Mouse (Mus musculus): ENCODE data around the gene Lyve1. TPM values are rescaled to one million over a fixed set of nuclear protein-coding genes. Genes with fewer than 3 reads are reported as not detected.

The Lyve1 gene
- total and polyA plus RNA-seq, 3 experiments, result 17.4 to 31.0 (median 28.0) TPM

- no peak overlapping the region; the same call in 1 of the 2 replicates for H3K27ac ChIP-seq
Observed at GRCm38 (mm10) chr7:110807460-110808030, 55.5 kb downstream of the Lyve1 start.

GRCm38 (mm10) chr7:110804266-110804665, 58.8 kb downstream of the Lyve1 start:
- 43% methylated on average over 3 of the region's 3 CpGs for WGBS
- Histone ChIP-seq H3K79me2 (replicated peaks; ENCODE audit: control insufficient read depth, insufficient read depth, low read length) (no peaks in the 10 kb centered on the region), H3K27me3 (ENCODE audit: control insufficient read depth, insufficient read depth, low read length) (no peaks in the 10 kb centered on the region), H3K9ac (ENCODE audit: low read depth, low read length) (no peak overlapping the region), H3K36me3 (ENCODE audit: control insufficient read depth, insufficient read depth, low read length) (no peaks in the 10 kb centered on the region; the same call in 1 of the 2 replicates), H3K4me3 (no peak overlapping the region), H3K4me1 (ENCODE audit: control insufficient read depth, insufficient read depth, low read length) (peaks cover 3% of the 10 kb centered on the region; the same call in 1 of the 2 replicates), H3K27ac (no peak overlapping the region)
- DNase-seq, result peak; percentile 36 to 70
- TF ChIP-seq CTCF (IDR thresholded peaks at IDR 0.05) (no peak), EP300 (IDR thresholded peaks at IDR 0.05; ENCODE audit: insufficient read depth, low read depth, low read length) (0 out of 2 replicates have a peak, but pooled peaks have one; percentile 30), POLR2A (IDR thresholded peaks at IDR 0.05; ENCODE audit: insufficient read depth, low read depth, low read length) (no peak)
- intact Hi-C loops (cut with DNase I), result loop anchor here (5.0 to 10.0 kb wide), 4 partner anchors 152 to 517 kb away; no protein-coding TSS in a partner anchor

More at GRCm38 (mm10) chr7:110807460-110808030, 55.5 kb downstream of the Lyve1 start:
- peaks cover 4% of the 10 kb centered on the region; the same call in 1 of the 2 replicates for H3K36me3 ChIP-seq (ENCODE audit: control insufficient read depth, insufficient read depth, low read length)
- no peaks in the 10 kb centered on the region for H3K79me2 ChIP-seq (replicated peaks; ENCODE audit: control insufficient read depth, insufficient read depth, low read length)
- DNase-seq, result no peak
- WGBS, result 75% methylated on average over 13 of the region's 13 CpGs
- no peaks in the 10 kb centered on the region for H3K27me3 ChIP-seq (ENCODE audit: control insufficient read depth, insufficient read depth, low read length)
- peaks cover 9% of the 10 kb centered on the region for H3K4me1 ChIP-seq (ENCODE audit: control insufficient read depth, insufficient read depth, low read length)
- TF ChIP-seq POLR2A (IDR thresholded peaks at IDR 0.05; ENCODE audit: insufficient read depth, low read depth, low read length), result no peak
- no peak for TF ChIP-seq CTCF (IDR thresholded peaks at IDR 0.05)
- no peak for TF ChIP-seq EP300 (IDR thresholded peaks at IDR 0.05; ENCODE audit: insufficient read depth, low read depth, low read length)
- H3K9ac ChIP-seq (ENCODE audit: low read depth, low read length), result no peak overlapping the region
- intact Hi-C loops (cut with DNase I), result loop anchor here (10.0 kb wide), 1 partner anchor 263 kb away; no protein-coding TSS in a partner anchor
- H3K4me3 ChIP-seq, result no peak overlapping the region

DNA sequence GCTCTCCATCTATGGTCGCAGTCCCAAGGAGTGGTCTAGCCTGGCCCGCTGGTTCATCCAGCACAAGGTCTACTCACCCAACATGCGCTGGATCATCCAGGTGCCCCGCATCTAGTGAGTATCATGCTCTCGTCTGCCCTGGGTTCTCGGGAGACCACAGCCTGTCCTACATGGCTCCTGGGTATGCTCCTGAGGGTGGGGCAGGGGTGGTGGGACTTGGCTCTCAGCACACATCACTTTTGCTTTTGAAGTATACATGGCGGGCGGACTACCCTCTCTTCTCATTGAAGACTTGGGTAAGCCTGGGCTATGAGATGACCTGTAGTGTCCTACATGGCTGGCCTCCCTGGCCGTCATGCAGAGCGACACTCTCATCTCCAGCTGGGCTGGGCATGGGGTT, 59.9 kb downstream of the Lyve1 start:
- Histone ChIP-seq H3K79me2 (replicated peaks; ENCODE audit: control insufficient read depth, insufficient read depth, low read length) (no peaks in the 10 kb centered on the region), H3K4me1 (ENCODE audit: control insufficient read depth, insufficient read depth, low read length) (peaks cover 3% of the 10 kb centered on the region; the same call in 1 of the 2 replicates), H3K9ac (ENCODE audit: low read depth, low read length) (no peak overlapping the region), H3K4me3 (no peak overlapping the region), H3K36me3 (ENCODE audit: control insufficient read depth, insufficient read depth, low read length) (no peaks in the 10 kb centered on the region; the same call in 1 of the 2 replicates), H3K27ac (no peak overlapping the region), H3K27me3 (ENCODE audit: control insufficient read depth, insufficient read depth, low read length) (no peaks in the 10 kb centered on the region)
- 96% methylated on average over 10 of the region's 10 CpGs for WGBS
- intact Hi-C loops (cut with DNase I), result loop anchor here (5.0 to 10.0 kb wide), 4 partner anchors 151 to 516 kb away; no protein-coding TSS in a partner anchor
- DNase-seq, result no peak
- no peak for TF ChIP-seq POLR2A (IDR thresholded peaks at IDR 0.05; ENCODE audit: insufficient read depth, low read depth, low read length)
- no peak for TF ChIP-seq EP300 (IDR thresholded peaks at IDR 0.05; ENCODE audit: insufficient read depth, low read depth, low read length)
- no peak for TF ChIP-seq CTCF (IDR thresholded peaks at IDR 0.05)

DNA sequence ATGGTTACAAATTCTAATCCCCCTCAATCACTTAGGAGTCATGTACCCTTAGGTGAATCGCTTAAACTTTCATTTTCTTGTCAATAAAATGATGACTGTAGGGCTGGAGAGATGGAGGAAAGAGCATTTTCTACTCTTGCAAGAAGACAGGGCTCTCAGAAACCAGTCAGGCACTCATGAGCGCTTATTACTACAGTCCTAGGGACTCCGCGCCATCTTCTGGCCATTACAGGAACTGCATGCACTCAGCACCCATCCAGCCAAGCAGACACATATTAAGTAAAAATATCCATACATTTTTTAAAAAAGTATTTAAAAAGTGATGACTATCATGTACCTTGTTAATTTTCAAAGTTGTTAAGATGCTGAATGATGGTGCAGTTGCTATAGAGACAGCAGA, 62.0 kb downstream of the Lyve1 start:
- Histone ChIP-seq H3K9ac (ENCODE audit: low read depth, low read length) (no peak overlapping the region), H3K27ac (no peak overlapping the region), H3K36me3 (ENCODE audit: control insufficient read depth, insufficient read depth, low read length) (no peaks in the 10 kb centered on the region), H3K4me1 (ENCODE audit: control insufficient read depth, insufficient read depth, low read length) (no peaks in the 10 kb centered on the region; the same call in 1 of the 2 replicates), H3K79me2 (replicated peaks; ENCODE audit: control insufficient read depth, insufficient read depth, low read length) (no peaks in the 10 kb centered on the region), H3K27me3 (ENCODE audit: control insufficient read depth, insufficient read depth, low read length) (no peaks in the 10 kb centered on the region), H3K4me3 (no peak overlapping the region)
- peak; percentile 79 to 85 for DNase-seq
- 2% methylated on average over 4 of the region's 4 CpGs for WGBS
- intact Hi-C loops (cut with DNase I), result loop anchor here (1.0 to 10.0 kb wide), 6 partner anchors 28 to 514 kb away; no protein-coding TSS in a partner anchor
- TF ChIP-seq POLR2A (IDR thresholded peaks at IDR 0.05; ENCODE audit: insufficient read depth, low read depth, low read length), result no peak
- no peak for TF ChIP-seq CTCF (IDR thresholded peaks at IDR 0.05)
- TF ChIP-seq EP300 (IDR thresholded peaks at IDR 0.05; ENCODE audit: insufficient read depth, low read depth, low read length), result peak; percentile 92

Small RNA genes lying within 50 kb of the gene (microRNA-seq; reads per million reads assigned to microRNA genes)
- gene Gm47282, result 0 reads per million in 2 experiments

Other genes starting within 250 kb of the Lyve1 start
- gene Sbf2, start 248.3 kb downstream of the Lyve1 start, total RNA-seq (2021), result 10 to 100 TPM; 39.7 to 40.4 TPM
- gene Sbf2, start 248.3 kb downstream of the Lyve1 start, polyA plus RNA-seq (2012; rRNA removed), result 16.1 and 31.1 TPM in 2 replicates
- 10 to 100 TPM in 1 of 2 experiments, 1 to 10 TPM in 1; 9.0 to 11.2 TPM for gene Adm, start 235.6 kb downstream of the Lyve1 start, total RNA-seq (2021)
- gene Adm, start 235.6 kb downstream of the Lyve1 start, polyA plus RNA-seq (2012; rRNA removed), result 18.1 and 18.8 TPM in 2 replicates
- gene Ampd3, start 95.0 kb downstream of the Lyve1 start, total RNA-seq (2021), result 10 to 100 TPM; 38.9 to 43.6 TPM
- gene Ampd3, start 95.0 kb downstream of the Lyve1 start, polyA plus RNA-seq (2012; rRNA removed), result 29.9 and 40.4 TPM in 2 replicates
- 10 to 100 TPM; 33.2 to 36.4 TPM for gene Rnf141, start 18.8 kb downstream of the Lyve1 start, total RNA-seq (2021)
- gene Rnf141, start 18.8 kb downstream of the Lyve1 start, polyA plus RNA-seq (2012; rRNA removed), result 19.4 and 44.3 TPM in 2 replicates
- gene Mrvi1, start 119.2 kb upstream of the Lyve1 start, total RNA-seq (2021), result 10 to 100 TPM; 16.5 to 18.7 TPM
- 14.8 and 18.1 TPM in 2 replicates for gene Mrvi1, start 119.2 kb upstream of the Lyve1 start, polyA plus RNA-seq (2012; rRNA removed)
- gene Ctr9, start 165.7 kb upstream of the Lyve1 start, total RNA-seq (2021), result 10 to 100 TPM; 13.0 to 14.6 TPM
- gene Ctr9, start 165.7 kb upstream of the Lyve1 start, polyA plus RNA-seq (2012; rRNA removed), result 5.8 and 11.1 TPM in 2 replicates
- 1,000 to 10,000 TPM in 1 of 2 experiments, 100 to 1,000 TPM in 1; 958 to 1,084 TPM for gene Eif4g2, start 219.8 kb upstream of the Lyve1 start, total RNA-seq (2021)
- gene Eif4g2, start 219.8 kb upstream of the Lyve1 start, polyA plus RNA-seq (2012; rRNA removed), result 174 and 435 TPM in 2 replicates